Mouse (Mus musculus): ENCODE results near the gene Msi2. TPM values are rescaled to one million over a fixed set of nuclear protein-coding genes. Genes with fewer than 3 reads are reported as not detected.

The Msi2 gene
- polyA plus RNA-seq, 1 experiment from 2014 or later, result 15.1 TPM

DNA sequence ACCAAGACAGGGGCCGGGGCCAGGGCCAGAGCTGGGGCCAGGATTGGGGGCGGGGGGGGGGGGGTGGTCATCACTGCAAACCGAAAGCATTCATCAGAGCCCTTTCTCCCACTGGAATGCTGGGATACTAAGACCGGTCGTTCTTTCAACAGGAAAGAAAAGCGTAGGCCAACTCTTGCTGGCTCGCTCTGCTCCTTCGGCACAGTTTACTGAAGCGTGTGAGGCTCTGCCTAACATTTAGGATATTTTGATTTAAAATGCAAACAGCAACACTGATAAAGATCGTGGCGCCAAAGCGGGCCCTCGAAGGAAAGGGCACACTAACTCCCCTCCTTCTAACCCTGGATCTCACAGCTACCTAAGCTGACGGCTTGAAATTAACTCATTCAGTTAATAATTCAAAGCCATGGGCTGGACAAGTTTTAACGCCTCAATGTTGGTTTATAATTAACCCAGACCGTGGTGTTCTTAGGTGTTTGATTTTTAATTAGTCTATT lies 100.3 kb downstream of the Msi2 start:
- Histone ChIP-seq H3K9me3 (ENCODE audit: control insufficient read depth, low read length) (no peaks in the 10 kb centered on the region), H3K27me3 (ENCODE audit: control insufficient read depth, insufficient read depth, low read depth, low read length) (no peaks in the 10 kb centered on the region), H3K4me2 (ENCODE audit: low read depth, low read length) (peak overlapping the region; percentile 31), H3K27ac (ENCODE audit: low read length) (peak overlapping the region; percentile 76), H3K9ac (ENCODE audit: low read length) (peak overlapping the region; percentile 58; the same call in 1 of the 2 replicates), H3K4me3 (ENCODE audit: low read length) (no peak overlapping the region), H3K36me3 (ENCODE audit: control insufficient read depth, insufficient read depth, low read length) (peaks cover 2% of the 10 kb centered on the region; the same call in 1 of the 2 replicates), H3K4me1 (replicated peaks; ENCODE audit: control insufficient read depth, insufficient read depth, low read length) (peaks cover 77% of the 10 kb centered on the region)
- 36% methylated on average over 16 of the region's 16 CpGs for WGBS
- ATAC-seq (ENCODE audit: low read depth), result no peak

DNA sequence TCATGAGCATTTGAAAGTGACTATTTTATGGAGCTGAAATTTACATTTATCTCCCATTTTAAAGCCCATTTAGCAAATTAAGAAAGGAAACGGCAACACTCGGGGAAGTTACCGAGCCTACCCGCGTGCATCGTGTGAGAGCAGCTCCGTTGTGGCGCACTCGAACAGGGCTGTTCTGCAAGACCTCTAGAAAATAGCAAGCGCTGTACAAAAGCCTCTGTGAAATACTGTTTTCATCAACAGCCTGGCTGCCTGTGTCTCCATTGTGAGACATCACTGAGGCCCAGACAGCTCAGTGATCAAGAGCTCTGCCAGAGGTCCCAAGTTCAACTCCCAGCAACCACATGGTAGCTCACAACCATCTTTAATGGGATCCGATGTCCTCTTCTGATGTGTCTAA lies 100.9 kb downstream of the Msi2 start:
- no peak overlapping the region; the same call in 1 of the 2 replicates for H3K27ac ChIP-seq (ENCODE audit: low read length)
- peaks cover 79% of the 10 kb centered on the region for H3K4me1 ChIP-seq (replicated peaks; ENCODE audit: control insufficient read depth, insufficient read depth, low read length)
- WGBS, result 93% methylated on average over 11 of the region's 11 CpGs
- H3K4me3 ChIP-seq (ENCODE audit: low read length), result no peak overlapping the region
- no peak overlapping the region for H3K9ac ChIP-seq (ENCODE audit: low read length)
- peaks cover 2% of the 10 kb centered on the region; the same call in 1 of the 2 replicates for H3K36me3 ChIP-seq (ENCODE audit: control insufficient read depth, insufficient read depth, low read length)
- H3K27me3 ChIP-seq (ENCODE audit: control insufficient read depth, insufficient read depth, low read depth, low read length), result no peaks in the 10 kb centered on the region
- H3K9me3 ChIP-seq (ENCODE audit: control insufficient read depth, low read length), result no peaks in the 10 kb centered on the region
- ATAC-seq (ENCODE audit: low read depth), result no peak
- H3K4me2 ChIP-seq (ENCODE audit: low read depth, low read length), result no peak overlapping the region

DNA sequence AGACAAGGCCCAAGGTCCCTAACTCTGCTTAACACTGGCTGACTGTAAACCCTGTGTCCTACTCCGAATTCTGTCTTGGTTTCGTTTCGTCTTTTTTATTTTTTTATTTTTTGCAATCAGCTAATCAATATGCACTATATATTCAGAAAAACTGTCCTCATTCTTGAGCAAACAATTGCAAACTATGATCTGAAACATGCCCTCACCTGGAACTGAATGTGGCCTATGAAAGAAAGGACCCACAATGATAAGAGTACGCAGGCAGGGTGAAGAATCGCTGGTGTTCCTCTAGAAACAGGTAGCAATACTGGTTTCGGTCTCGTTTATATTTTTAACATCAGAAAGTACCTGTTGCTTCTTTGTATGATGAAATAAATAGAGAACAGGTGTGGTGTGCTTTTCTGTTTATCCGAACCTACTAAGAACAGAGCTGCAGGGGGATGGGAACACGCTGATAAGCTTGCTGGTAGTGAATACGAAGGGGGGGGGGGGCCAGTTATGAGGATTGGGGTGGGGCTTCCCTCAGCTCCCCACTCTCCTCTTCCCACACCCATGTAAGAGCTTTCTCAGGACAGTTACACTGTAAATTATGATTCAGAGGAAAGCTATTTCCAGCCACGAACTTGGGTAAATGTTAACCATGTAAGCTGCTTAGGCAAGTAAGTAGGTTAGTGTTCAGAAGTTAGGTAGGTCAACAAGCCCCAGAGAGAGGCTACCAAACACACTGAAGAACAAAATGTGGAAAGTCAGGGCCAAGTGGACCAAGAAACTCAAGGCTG lies 103.6 kb downstream of the Msi2 start:
- H3K4me3 ChIP-seq (ENCODE audit: low read length), result no peak overlapping the region
- peaks cover 2% of the 10 kb centered on the region; the same call in 1 of the 2 replicates for H3K36me3 ChIP-seq (ENCODE audit: control insufficient read depth, insufficient read depth, low read length)
- no peaks in the 10 kb centered on the region for H3K27me3 ChIP-seq (ENCODE audit: control insufficient read depth, insufficient read depth, low read depth, low read length)
- H3K4me2 ChIP-seq (ENCODE audit: low read depth, low read length), result peak overlapping the region; percentile 16; the same call in 1 of the 2 replicates
- H3K9ac ChIP-seq (ENCODE audit: low read length), result no peak overlapping the region
- peak overlapping the region; percentile 85 for H3K27ac ChIP-seq (ENCODE audit: low read length)
- H3K9me3 ChIP-seq (ENCODE audit: control insufficient read depth, low read length), result no peaks in the 10 kb centered on the region
- peaks cover 59% of the 10 kb centered on the region for H3K4me1 ChIP-seq (replicated peaks; ENCODE audit: control insufficient read depth, insufficient read depth, low read length)
- 63% methylated on average over 11 of the region's 11 CpGs for WGBS
- peak; percentile 47 for ATAC-seq (ENCODE audit: low read depth)

DNA sequence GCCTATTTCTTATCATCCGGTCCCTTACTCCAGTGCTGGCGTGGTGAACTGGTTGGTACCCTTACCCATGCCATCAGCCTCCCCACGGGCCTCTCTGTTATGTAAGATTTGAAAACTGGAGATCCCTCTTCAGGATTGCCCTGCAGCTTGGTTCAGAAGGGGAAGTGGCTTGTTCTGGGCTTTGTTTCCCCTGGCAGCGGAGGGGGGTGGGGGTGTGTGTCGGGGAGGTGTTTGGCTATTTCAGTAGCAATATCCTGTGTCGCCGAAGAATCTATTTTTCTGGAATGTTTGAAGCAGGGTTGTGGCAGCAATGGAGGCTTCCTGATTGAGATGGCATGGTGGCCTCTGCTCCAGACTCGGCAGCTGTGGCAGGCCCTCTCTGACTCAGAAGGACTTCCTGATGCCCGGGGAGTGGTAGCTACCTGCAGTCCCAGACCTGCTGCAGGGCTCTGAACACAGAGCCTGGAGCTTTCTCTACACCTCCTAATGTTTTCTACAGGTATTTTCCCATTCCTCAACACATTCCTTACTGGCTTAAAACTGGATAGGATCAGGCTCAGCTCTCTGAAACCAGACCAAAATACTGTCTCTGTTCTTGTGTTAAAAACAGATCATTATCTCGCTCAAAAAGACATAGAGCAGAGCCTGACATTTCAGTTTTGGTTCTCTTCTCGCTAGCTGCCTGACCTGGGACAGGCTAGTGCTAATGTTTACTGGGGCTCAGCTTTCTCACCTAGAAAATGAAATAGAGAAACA lies 104.4 kb downstream of the Msi2 start:
- Histone ChIP-seq H3K4me1 (replicated peaks; ENCODE audit: control insufficient read depth, insufficient read depth, low read length) (peaks cover 54% of the 10 kb centered on the region), H3K4me3 (ENCODE audit: low read length) (no peak overlapping the region), H3K9ac (ENCODE audit: low read length) (peak overlapping the region; percentile 44; the same call in 1 of the 2 replicates), H3K36me3 (ENCODE audit: control insufficient read depth, insufficient read depth, low read length) (peaks cover 2% of the 10 kb centered on the region; the same call in 1 of the 2 replicates), H3K27ac (ENCODE audit: low read length) (peak overlapping the region; percentile 85), H3K9me3 (ENCODE audit: control insufficient read depth, low read length) (no peaks in the 10 kb centered on the region), H3K4me2 (ENCODE audit: low read depth, low read length) (peak overlapping the region; percentile 16; the same call in 1 of the 2 replicates), H3K27me3 (ENCODE audit: control insufficient read depth, insufficient read depth, low read depth, low read length) (no peaks in the 10 kb centered on the region)
- WGBS, result 23% methylated on average over 11 of the region's 11 CpGs
- ATAC-seq (ENCODE audit: low read depth), result peak; percentile 6; the same call in 1 of the 2 replicates

DNA sequence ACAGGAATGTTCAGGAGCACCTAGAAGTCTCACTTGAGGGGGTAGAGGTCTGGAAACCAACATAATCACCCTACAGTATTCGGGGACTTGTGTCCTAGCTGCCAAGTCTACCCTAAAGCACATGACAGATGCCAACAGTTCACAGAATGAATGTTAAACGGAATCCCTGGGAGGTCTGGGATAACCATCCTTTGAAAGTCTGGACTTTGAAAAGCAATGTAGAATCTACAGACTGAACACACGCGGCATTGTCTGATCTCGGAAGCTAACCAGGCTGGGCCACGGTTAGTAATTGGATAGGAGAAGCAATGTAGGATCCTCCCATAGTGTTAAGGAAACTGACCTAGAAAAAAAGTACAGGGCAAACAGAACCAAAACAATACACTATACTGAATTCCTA lies 105.3 kb downstream of the Msi2 start:
- 72% methylated on average over 6 of the region's 6 CpGs for WGBS
- H3K9me3 ChIP-seq (ENCODE audit: control insufficient read depth, low read length), result no peaks in the 10 kb centered on the region
- no peak overlapping the region for H3K27ac ChIP-seq (ENCODE audit: low read length)
- H3K36me3 ChIP-seq (ENCODE audit: control insufficient read depth, insufficient read depth, low read length), result peaks cover 2% of the 10 kb centered on the region; the same call in 1 of the 2 replicates
- H3K4me2 ChIP-seq (ENCODE audit: low read depth, low read length), result no peak overlapping the region
- H3K27me3 ChIP-seq (ENCODE audit: control insufficient read depth, insufficient read depth, low read depth, low read length), result no peaks in the 10 kb centered on the region
- no peak overlapping the region for H3K9ac ChIP-seq (ENCODE audit: low read length)
- H3K4me1 ChIP-seq (replicated peaks; ENCODE audit: control insufficient read depth, insufficient read depth, low read length), result peaks cover 47% of the 10 kb centered on the region
- H3K4me3 ChIP-seq (ENCODE audit: low read length), result no peak overlapping the region
- ATAC-seq (ENCODE audit: low read depth), result no peak

DNA sequence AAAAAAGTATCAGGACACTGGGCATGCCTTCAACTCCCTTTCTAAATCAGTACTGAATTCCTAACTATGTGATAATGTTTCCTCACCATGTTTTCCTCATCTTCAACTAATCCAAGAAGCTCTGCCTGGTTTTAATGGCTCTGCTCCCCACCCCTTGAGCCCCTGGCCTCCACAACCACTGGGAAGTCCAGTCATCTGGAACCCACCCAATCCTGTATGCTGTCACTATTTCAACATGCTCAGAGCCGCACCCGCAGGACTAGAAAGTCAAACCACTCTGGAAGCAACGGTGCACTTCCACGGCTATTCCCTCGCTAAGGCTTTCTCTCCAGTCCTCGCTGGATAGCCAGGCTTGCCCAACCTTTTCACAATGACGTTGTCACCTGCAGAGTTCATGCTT lies 106.2 kb downstream of the Msi2 start:
- peaks cover 2% of the 10 kb centered on the region; the same call in 1 of the 2 replicates for H3K36me3 ChIP-seq (ENCODE audit: control insufficient read depth, insufficient read depth, low read length)
- no peaks in the 10 kb centered on the region for H3K9me3 ChIP-seq (ENCODE audit: control insufficient read depth, low read length)
- no peak for ATAC-seq (ENCODE audit: low read depth)
- WGBS, result 82% methylated on average over 7 of the region's 7 CpGs
- H3K4me2 ChIP-seq (ENCODE audit: low read depth, low read length), result no peak overlapping the region
- H3K9ac ChIP-seq (ENCODE audit: low read length), result no peak overlapping the region
- 0 out of 2 replicates have a peak overlapping the region, but pooled peaks have one; percentile 12 for H3K27ac ChIP-seq (ENCODE audit: low read length)
- H3K4me3 ChIP-seq (ENCODE audit: low read length), result no peak overlapping the region
- H3K4me1 ChIP-seq (replicated peaks; ENCODE audit: control insufficient read depth, insufficient read depth, low read length), result peaks cover 43% of the 10 kb centered on the region
- no peaks in the 10 kb centered on the region for H3K27me3 ChIP-seq (ENCODE audit: control insufficient read depth, insufficient read depth, low read depth, low read length)

DNA sequence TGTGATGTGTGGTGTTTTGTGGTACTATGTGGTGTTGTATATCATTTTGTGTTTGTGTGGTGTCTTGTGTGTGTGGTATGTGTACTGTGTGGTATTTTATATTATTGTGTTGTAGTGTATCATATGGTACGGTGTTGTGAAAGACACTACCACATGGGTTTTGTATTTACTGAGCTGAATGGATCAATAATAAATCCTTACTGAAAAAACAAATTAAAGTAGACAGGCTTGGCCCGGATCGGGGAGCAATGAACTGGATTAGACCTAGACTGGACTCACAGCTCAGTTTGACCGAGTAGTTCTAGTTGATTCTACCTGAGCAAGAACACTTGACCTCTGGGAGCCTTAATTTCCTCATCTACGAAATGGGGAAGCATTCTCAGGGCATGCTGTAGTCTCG lies 107.5 kb downstream of the Msi2 start:
- WGBS, result 94% methylated on average over 6 of the region's 6 CpGs
- H3K4me1 ChIP-seq (replicated peaks; ENCODE audit: control insufficient read depth, insufficient read depth, low read length), result peaks cover 43% of the 10 kb centered on the region
- no peak overlapping the region for H3K9ac ChIP-seq (ENCODE audit: low read length)
- no peaks in the 10 kb centered on the region for H3K27me3 ChIP-seq (ENCODE audit: control insufficient read depth, insufficient read depth, low read depth, low read length)
- H3K27ac ChIP-seq (ENCODE audit: low read length), result no peak overlapping the region
- no peaks in the 10 kb centered on the region for H3K36me3 ChIP-seq (ENCODE audit: control insufficient read depth, insufficient read depth, low read length)
- no peak overlapping the region for H3K4me3 ChIP-seq (ENCODE audit: low read length)
- ATAC-seq (ENCODE audit: low read depth), result no peak
- no peak overlapping the region for H3K4me2 ChIP-seq (ENCODE audit: low read depth, low read length)
- H3K9me3 ChIP-seq (ENCODE audit: control insufficient read depth, low read length), result no peaks in the 10 kb centered on the region

DNA sequence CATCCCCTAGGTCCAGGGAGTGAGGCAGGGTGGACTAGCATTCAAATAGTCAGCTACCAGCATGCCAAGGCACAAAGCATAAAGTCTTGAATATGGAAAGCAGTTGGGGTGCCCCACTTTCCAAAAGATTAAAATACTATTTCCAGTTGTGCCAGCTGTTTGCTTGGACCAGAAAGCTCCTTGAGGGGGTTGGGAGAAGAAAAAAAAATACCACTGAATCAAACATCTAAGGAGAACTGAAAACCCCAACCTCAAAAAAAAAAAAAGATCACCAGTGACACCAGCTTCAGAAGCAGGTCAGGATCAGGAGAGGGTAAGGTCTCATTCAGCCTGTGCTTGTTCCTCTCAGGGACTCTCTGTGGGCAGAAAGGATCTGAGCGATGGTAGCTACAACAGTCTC lies 108.2 kb downstream of the Msi2 start:
- no peak for ATAC-seq (ENCODE audit: low read depth)
- no peak overlapping the region for H3K9ac ChIP-seq (ENCODE audit: low read length)
- 100% methylated on average over 1 of the region's 1 CpGs for WGBS
- no peaks in the 10 kb centered on the region for H3K27me3 ChIP-seq (ENCODE audit: control insufficient read depth, insufficient read depth, low read depth, low read length)
- H3K4me1 ChIP-seq (replicated peaks; ENCODE audit: control insufficient read depth, insufficient read depth, low read length), result peaks cover 43% of the 10 kb centered on the region
- H3K4me3 ChIP-seq (ENCODE audit: low read length), result no peak overlapping the region
- no peak overlapping the region for H3K4me2 ChIP-seq (ENCODE audit: low read depth, low read length)
- no peaks in the 10 kb centered on the region for H3K9me3 ChIP-seq (ENCODE audit: control insufficient read depth, low read length)
- no peaks in the 10 kb centered on the region for H3K36me3 ChIP-seq (ENCODE audit: control insufficient read depth, insufficient read depth, low read length)
- H3K27ac ChIP-seq (ENCODE audit: low read length), result no peak overlapping the region

DNA sequence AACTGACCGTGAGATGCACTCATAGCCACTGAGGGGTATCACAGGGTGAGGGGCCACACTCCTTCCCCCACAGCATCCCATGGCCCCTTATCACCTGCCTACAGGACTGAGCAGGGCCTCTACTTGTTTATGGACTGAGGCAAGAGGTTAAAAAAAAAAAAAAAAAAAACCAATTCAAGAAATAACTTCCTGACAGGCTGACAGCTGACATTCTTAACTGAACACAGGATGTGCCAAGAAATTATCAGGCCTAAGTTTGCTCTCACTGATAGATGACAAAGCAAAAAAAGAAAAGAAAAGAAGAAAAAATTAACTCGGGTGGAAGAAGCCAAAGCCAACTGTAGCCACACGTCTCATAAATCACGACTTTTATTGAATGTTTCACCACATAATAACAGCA lies 109.7 kb downstream of the Msi2 start:
- WGBS, result 37% methylated on average over 4 of the region's 4 CpGs
- peak; percentile 42 for ATAC-seq (ENCODE audit: low read depth)

More for the DNA sequence above, 109.7 kb downstream of the Msi2 start:
- no peaks in the 10 kb centered on the region; the same call in 1 of the 2 replicates for H3K36me3 ChIP-seq (ENCODE audit: control insufficient read depth, insufficient read depth, low read length)
- no peaks in the 10 kb centered on the region for H3K9me3 ChIP-seq (ENCODE audit: control insufficient read depth, low read length)
- no peak overlapping the region for H3K4me2 ChIP-seq (ENCODE audit: low read depth, low read length)
- peak overlapping the region; percentile 74 for H3K27ac ChIP-seq (ENCODE audit: low read length)
- H3K9ac ChIP-seq (ENCODE audit: low read length), result no peak overlapping the region
- H3K27me3 ChIP-seq (ENCODE audit: control insufficient read depth, insufficient read depth, low read depth, low read length), result no peaks in the 10 kb centered on the region
- no peak overlapping the region for H3K4me3 ChIP-seq (ENCODE audit: low read length)
- peaks cover 33% of the 10 kb centered on the region for H3K4me1 ChIP-seq (replicated peaks; ENCODE audit: control insufficient read depth, insufficient read depth, low read length)
